Mouse (Mus musculus) NIH3T3 (cell line): ENCODE data around the gene Rps3.

Experiments
- DNase-seq: peaks from one replicate; pipeline ENCODE4 v3.0.0-alpha.2; 2012; ENCODE audit warnings: low read depth

Rps3 gene

DNA sequence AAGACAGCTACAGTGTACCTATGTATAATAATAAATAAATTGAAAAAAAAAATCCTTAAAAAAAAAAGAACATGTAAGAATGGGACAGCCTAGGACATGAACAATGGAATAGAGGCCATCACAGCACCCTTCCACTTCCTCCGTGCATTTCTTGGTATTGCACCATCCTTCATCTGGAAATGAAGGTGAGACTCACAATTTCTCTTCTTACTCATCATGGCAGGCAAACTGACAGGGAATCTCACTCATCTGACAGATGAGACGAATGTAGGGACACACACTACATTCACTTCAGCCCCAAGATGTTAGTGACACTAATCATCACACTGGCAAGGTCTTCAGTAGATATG, 8.0 kb downstream of the Rps3 start:
- no peak for DNase-seq

DNA sequence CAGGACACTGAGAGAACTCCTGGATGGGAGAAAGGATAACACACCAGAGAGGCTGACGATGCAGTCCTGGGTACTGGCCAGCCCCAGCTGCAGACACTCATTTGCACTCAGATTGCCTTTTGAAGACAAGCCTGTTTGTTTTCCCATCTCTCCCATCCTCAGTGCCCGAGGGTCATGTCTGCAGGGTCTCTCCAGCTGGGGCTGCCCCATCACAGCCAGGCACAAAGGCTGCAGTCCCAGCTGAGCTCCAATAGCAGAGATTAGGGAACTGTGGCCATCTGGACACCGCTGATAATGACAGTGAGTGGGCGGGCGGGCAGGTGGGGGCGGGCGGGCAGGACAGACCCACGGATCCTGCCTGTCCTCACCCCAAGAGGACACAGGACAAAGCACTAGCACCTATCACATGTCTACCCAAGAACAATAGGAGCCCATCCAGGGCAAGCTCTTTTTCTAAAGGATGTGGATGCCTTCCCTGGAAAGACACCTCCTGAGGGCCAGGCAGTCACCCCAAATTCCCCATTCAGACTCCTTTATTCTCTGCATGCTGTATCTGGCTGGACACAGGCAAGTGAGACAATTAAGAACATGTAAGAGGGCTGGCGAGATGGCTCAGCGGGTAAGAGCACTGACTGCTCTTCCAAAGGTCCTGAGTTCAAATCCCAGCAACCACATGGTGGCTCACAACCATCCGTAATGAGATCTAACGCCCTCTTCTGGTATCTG, 8.5 kb downstream of the Rps3 start:
- DNase-seq = no peak

DNA sequence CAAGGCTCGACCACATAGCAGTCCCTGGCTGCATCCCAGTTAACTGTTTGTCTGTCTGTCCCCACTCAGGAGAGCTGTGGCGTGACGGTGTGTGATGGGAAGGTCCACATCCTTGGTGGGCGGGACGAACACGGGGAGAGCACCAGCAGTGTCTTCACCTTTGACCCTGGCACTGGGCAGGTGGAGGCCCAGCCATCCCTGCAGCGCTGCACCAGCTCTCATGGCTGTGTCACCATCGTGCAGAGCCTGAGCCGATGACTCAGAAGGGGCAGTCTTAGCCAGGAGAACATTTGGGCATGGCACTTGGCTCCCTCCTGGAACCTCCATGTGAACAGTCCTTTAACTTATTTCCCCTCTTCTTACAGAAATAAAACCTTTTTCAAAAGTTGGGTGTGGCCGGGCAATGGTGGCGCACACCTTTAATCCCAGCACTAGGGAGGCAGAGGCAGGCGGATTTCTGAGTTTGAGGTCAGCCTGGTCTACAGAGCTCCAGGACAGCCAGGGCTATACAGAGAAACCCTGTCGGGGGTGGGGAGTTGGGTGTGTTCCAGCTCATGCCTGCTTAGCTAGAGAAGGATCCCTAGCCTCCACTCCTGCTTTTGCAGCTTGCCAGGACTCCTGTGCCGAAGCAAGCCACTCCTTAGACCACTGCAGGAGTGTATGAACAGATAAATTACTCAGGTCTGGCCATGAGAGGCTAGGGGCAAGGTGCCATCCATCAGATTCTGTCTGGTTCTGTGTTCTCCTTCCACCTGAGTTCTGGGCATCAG, 9.7 kb downstream of the Rps3 start:
- peak; percentile 21 for DNase-seq

GRCm38 (mm10) chr7:99471578-99471977, 12.0 kb downstream of the Rps3 start:
- DNase-seq = no peak

DNA sequence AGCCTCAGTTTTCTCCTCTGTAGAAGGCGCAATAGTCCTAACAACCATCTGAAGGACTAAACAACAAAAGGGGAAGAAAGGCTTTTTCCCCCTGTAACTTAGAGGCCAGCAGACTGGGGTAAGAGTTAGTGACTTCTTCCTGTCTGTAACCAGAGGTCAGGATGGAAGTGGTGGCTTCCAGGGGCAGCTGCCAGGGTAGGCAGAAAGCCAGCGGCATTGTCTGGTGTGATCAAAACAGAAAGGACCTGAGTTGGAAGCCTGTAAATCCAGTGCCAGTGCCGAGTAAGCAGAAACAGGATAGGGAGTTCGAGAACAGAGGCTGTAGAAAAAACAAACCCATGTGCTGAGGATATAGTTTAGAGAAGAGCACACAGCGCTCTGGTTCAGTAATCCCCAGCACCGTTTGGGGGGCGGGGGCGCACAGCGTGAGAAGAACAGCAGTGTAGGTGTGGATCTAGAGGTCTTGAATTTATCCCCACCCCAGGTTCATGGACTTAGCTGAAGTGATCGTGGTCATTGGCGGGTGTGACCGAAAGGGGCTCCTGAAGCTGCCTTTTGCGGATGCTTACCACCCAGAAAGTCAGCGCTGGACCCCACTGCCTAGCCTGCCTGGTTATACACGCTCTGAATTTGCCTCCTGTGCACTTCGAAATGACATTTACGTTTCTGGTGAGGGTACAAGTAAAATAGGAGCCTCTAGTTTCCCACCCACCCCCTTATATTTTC, 13.7 kb downstream of the Rps3 start:
- DNase-seq = no peak

DNA sequence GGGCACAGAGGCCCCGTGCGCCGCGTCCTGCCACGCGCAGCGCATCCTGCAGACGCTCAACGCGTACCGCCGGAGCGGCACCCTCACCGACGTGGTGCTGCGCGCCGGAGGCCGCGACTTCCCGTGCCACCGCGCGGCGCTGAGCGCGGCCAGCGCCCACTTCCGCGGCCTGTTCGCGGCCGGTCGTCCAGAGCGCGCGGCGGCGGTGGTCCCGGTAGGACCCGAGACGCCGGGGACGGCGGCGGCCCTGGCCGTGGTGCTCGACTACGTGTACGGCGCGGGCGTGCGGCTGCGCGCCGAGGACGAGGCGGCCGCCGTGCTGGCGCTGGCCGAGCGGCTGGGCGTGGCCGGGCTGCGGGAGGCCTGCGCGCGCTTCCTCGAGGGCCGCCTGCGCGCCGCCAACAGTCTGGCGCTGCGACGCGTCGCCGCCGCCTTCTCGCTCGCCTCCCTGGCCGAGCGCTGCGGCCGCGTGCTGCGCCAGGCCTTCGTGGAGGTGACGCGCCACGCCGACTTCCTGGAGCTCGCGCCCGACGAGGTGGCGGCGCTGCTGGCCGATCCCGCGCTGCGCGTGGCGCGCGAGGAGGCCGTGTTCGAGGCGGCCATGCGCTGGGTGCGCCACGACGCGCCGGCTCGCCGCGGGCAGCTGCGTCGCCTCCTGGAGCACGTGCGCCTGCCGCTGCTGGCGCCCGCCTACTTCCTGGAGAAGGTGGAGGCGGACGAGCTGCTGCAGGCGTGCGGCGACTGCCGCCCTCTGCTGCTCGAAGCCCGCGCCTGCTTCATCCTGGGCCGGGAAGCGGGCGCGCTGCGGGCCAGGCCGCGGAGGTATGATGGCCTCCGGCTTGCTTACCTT, 15.0 kb downstream of the Rps3 start:
- no peak for DNase-seq

DNA sequence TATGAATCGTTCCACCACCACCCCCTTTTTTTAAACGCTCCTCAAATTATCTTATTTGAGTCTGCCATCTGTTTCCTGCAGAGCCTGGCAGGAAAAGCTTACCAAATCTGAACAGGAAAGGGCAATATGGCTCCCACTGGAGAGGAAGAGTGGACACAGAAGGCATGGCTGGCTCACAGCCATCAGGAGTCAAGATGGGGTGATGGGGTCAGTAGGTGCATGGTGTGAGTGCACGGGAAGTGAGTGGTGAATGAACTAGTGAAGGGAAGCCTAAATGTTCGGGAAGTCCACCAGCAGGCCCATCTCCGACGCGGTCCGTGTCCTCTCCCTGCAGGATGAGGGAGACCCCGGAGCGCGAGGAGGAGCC, 15.6 kb downstream of the Rps3 start:
- DNase-seq = no peak

- DNase-seq = no peak
These were observed 17.7 kb downstream of the Rps3 start, which contains the start of gene Klhl35 for GRCm38 (mm10) chr7:99465811-99466210. Klhl35 (plus strand) TSS chr7:99466004.

GRCm38 (mm10) chr7:99463120-99463519, 20.4 kb downstream of the Rps3 start:
- DNase-seq = no peak

DNA sequence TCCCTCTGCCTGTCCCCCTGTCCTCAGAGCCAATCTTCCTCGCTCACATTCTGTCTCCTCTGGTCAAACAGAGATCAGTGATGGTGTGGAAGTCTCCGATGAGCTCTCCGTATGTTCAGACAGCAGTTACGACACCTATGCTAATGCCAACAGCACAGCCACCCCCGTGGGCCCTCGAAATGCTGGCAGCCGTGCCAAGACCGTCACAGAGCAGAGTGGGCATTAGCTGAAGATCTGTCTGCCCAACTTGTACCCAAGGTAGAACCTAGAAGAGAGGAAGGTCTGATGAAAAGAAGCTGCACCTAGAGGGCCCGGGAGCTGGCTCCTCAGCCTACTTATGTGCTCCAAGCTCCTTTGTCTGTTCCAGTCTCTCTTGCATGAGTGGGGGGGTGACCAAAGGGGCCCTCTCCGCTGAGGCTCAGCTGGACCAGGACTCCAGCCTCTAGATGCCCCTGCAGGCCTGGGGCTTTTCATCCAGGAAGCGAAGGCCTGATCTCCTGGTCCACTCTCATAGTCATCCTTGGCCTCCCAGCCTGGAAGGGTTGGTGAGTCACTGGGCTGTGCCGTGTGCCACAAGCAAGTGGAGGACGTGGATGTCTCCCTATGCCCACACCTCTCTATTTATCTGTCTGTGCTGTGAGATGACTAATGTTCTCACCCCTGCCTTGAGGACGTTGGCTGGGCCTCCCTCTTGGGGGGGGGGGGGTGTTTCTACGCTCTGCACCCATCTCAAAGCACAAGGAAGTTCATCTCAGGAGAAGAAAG, 23.5 kb downstream of the Rps3 start:
- DNase-seq = peak; percentile 24

DNA sequence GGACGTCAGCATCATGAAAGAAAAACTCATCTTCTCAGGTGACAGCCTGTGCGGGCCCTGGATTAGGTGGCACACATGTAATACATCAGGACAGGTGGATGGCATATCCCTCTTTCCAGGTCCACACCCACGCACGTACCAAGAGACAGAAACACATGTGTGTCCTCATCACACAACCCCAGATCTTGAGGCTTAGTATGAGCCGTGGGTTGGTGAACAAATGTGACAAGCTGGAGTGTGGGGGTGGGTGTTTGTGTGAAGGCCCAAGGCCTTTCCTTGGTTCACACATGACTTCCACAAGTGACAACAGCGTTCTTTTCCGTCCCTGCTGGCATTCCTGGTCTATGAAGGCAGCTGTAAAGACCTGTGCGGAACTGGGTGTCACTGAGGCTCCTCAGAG, 24.7 kb downstream of the Rps3 start:
- DNase-seq = no peak

GRCm38 (mm10) chr7:99454044-99454443, 29.5 kb downstream of the Rps3 start:
- DNase-seq = no peak

GRCm38 (mm10) chr7:99452859-99453258, 30.7 kb downstream of the Rps3 start:
- no peak for DNase-seq

DNA sequence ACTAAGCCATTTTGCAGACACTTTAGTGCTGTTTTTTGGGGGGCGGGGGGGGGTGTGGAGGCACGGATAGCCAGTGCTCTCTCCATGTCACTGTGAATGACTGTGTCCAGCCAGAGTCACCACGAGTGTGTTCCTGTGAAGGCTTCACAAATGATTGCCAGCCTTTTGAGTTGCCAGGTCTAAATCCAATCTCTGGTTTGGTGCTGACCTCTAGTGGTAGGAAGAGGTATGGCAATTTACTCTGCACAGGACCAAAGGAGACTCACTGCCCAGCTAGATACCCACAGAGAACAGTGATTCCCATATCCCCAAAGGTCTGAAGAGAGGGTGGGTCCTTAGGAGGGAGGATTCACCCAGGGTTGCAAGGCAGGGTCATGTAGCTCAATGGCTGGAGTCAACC, 32.8 kb downstream of the Rps3 start:
- DNase-seq = peak; percentile 82

DNA sequence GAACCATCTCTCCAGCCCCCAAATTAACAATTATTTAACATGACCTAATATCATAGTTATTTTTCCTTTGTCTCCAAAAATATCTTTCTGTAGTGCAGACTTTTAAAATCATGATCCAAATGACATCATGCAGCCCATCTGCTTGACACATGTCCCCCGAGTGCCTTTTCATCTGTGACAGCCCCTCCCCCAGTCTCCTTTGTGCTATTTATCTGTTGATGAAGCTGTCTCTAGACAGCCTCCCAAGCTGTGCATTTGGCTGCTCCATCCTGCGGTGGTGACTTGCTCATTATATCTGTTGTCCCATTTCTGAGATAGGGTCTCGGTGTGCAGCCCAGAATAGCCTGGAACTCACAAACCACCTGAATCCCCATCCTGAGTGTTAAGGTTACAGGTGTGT, 33.8 kb downstream of the Rps3 start:
- DNase-seq = no peak

DNA sequence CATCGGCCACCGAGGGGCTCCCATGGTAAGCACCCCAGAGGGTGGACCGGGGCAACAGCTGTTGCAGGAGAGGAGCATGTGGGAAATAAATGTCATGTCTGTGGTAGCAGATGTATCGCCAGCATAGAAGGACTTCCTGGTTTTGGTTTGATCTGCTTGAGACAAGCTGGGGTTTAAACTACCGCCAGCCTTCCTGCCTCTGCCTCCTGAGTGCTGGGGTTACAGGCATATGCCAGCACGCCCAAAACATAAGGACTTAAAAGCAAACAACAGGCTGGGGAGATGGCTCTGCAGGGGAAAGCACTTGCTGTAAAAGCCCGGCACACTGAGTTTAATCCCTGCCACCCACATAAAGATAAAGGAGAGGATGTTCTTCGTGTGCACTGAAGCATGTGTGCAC, 34.5 kb downstream of the Rps3 start:
- DNase-seq = no peak

GRCm38 (mm10) chr7:99448619-99449018, 34.9 kb downstream of the Rps3 start:
- DNase-seq = no peak

DNA sequence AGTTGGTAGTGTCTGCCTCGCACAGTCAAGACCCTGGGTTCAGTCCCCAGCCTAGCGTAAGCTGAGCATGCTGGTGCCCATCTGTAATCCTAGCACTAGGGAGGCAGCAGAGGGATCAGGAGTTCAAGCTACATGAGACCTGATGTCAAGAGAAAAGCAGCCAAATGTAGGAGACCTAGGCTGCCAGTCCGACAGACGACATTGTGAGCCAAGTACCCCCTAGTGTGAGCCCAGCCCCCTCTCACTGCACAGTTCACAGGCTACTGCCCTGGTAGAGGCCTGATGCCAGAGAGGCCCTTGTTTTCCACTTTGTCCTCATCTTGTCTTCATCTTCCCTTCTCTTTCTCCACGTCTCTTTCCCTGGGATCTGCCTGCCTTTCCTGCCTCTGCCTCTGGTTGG, 36.2 kb downstream of the Rps3 start:
- DNase-seq = no peak

DNA sequence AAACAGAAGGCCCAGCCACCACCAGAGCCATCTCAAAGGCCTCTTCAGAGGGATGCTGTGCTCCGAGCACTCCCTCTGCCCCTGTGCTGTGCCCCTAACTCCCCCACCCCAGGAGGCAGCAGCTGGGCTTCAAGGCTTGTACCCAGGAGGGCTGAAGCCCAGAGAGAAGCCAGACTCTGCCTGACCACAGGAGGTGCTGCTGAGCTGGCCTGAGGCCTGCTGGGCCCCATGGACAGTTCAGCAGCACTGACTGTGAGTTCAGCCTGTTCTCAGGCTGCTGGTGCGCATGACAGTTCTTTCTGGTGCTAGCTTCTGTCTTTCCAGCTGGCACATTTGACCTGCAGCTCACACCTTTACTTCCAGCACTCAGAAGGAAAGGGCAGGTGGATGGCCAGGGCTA, 37.7 kb downstream of the Rps3 start:
- DNase-seq = peak; percentile 44

DNA sequence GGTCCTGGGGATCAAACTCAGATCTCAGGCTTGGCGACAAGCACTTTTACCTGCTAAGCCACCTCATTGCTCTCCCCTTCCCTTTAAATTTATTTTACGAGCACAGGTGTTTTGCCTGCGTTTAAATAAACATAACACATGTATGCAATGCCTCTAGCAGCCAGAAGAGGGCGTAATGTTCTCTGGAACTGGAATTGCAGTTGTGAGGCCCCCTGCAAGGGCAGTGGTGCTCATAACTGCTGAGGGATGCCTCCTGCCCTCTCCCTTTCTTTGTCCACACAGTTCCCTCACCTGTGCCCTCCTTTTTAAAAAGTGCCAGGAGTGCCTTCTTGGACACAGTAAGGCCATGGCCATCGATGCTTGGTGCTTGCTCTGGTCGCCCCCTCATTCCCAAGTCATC, 39.5 kb downstream of the Rps3 start:
- no peak for DNase-seq

DNA sequence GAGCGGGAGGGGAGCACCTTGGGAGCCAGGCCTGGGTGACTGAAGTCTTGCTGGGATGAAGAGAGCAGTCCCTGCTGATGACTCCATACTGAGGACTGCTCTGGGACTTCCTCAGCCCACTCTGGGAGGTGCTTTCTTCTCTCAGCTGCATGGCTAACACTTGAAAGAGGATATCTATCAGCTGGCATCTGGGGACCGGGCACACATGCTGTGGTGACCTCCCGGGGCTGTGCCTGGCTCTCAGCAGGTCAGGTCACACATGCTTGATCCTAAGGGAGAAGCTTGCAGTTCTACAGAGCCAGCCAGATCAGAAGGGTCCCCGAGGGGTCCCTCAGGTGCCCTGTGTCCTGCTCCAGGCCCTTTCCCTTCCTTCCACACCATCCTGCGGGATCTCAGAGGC, 40.4 kb downstream of the Rps3 start:
- DNase-seq = no peak
